Mouse (Mus musculus): ENCODE data around the gene Rin3. TPM values are rescaled to one million over a fixed set of nuclear protein-coding genes. Genes with fewer than 3 reads are reported as not detected.

Gene Rin3
- polyA plus RNA-seq, 1 experiment = 40.9 TPM

- DNase-seq = no peak
- 77% methylated on average over 6 of the region's 6 CpGs for WGBS
- Histone ChIP-seq H3K4me1 (ENCODE audit: control insufficient read depth, insufficient read depth, low read length) (peaks cover 21% of the 10 kb centered on the region), H3K4me3 (replicated peaks; ENCODE audit: extremely low read depth, low read depth, low read length) (no peak overlapping the region)
- TF ChIP-seq POLR2A (IDR thresholded peaks at IDR 0.05; ENCODE audit: borderline replicate concordance, extremely low read depth, low read depth, low read length) (no peak), CTCF (IDR thresholded peaks at IDR 0.05; ENCODE audit: insufficient read depth, low read length) (no peak)
Measured at GRCm38 (mm10) chr12:102340471-102340870, 57.6 kb downstream of the Rin3 start.

DNA sequence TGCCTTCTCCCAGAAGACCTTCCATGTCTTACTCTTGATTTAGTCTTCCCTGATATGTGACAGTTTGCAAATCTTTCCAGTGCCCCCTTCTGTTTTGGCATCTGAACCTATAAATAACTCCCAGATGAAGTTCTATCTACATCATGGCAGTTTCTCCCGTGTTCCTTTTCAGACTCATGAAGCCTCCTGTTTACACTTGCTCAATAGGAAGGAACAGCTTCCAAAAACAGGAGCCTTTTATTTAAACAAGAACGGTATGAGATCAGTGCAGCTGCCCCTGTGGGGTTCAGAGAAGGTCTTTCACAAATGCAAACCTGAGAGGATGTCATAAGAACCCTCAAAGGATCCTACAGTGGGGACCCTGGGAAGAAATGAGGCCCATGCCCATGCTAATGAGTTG lies 59.3 kb downstream of the Rin3 start:
- H3K4me1 ChIP-seq (ENCODE audit: control insufficient read depth, insufficient read depth, low read length) = peaks cover 21% of the 10 kb centered on the region
- no peak for DNase-seq
- 15% methylated on average over 2 of the region's 2 CpGs for WGBS
- no peak for TF ChIP-seq CTCF (IDR thresholded peaks at IDR 0.05; ENCODE audit: insufficient read depth, low read length)
- no peak for TF ChIP-seq POLR2A (IDR thresholded peaks at IDR 0.05; ENCODE audit: borderline replicate concordance, extremely low read depth, low read depth, low read length)
- no peak overlapping the region for H3K4me3 ChIP-seq (replicated peaks; ENCODE audit: extremely low read depth, low read depth, low read length)

GRCm38 (mm10) chr12:102342602-102343001 lies 59.8 kb downstream of the Rin3 start:
- Histone ChIP-seq H3K4me3 (replicated peaks; ENCODE audit: extremely low read depth, low read depth, low read length) (no peak overlapping the region), H3K4me1 (ENCODE audit: control insufficient read depth, insufficient read depth, low read length) (peaks cover 21% of the 10 kb centered on the region)
- no peak for DNase-seq
- TF ChIP-seq CTCF (IDR thresholded peaks at IDR 0.05; ENCODE audit: insufficient read depth, low read length) (no peak), POLR2A (IDR thresholded peaks at IDR 0.05; ENCODE audit: borderline replicate concordance, extremely low read depth, low read depth, low read length) (no peak)
- 52% methylated on average over 3 of the region's 3 CpGs for WGBS

DNA sequence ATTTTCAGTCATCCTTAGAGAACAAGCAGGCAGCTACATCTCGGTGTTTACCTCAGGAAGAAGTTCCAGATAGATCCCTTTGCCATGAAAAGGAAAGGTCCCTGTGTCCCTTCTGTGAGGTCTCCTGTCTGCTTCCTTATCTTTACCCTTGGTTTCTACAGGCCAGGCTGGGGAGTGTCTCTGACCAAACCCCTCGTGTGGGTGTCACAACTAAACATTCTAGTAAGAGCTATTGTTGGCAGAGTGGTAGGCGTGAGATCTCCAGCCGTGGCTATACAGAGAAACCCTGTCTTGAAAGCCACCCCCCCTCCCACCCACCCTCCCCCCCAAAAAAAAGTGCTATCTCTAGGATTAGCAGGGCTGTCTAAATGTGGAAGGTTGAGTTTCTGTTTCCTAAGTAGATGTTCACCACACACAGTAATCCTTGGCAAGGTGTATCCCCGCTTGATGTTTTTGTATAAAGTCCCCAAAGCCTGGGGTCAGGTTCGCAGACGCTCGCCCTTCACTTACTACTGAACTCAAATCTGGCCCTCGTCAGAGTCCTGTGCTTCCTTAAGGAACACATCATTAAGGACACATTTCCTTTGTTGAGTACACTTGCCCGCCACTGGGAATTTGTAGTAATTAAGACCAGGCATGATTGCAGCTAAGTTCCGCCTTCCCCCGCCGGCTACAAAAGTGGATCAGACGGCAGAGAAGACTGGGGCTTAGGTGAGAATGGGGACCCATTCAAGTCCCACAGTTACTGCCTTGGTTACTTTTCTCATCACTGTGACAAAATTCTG lies 62.4 kb downstream of the Rin3 start:
- no peak for DNase-seq
- WGBS = 48% methylated on average over 14 of the region's 14 CpGs
- TF ChIP-seq CTCF (IDR thresholded peaks at IDR 0.05; ENCODE audit: insufficient read depth, low read length) (no peak), POLR2A (IDR thresholded peaks at IDR 0.05; ENCODE audit: borderline replicate concordance, extremely low read depth, low read depth, low read length) (no peak)
- H3K4me1 ChIP-seq (ENCODE audit: control insufficient read depth, insufficient read depth, low read length) = peaks cover 18% of the 10 kb centered on the region
- no peak overlapping the region for H3K4me3 ChIP-seq (replicated peaks; ENCODE audit: extremely low read depth, low read depth, low read length)

- 56% methylated on average over 1 of the region's 1 CpGs for WGBS
- peak; percentile 56 for DNase-seq
- TF ChIP-seq CTCF (IDR thresholded peaks at IDR 0.05; ENCODE audit: insufficient read depth, low read length) (peak; percentile 50), POLR2A (IDR thresholded peaks at IDR 0.05; ENCODE audit: borderline replicate concordance, extremely low read depth, low read depth, low read length) (no peak)
Measured at GRCm38 (mm10) chr12:102346507-102346906, 63.7 kb downstream of the Rin3 start.

DNA sequence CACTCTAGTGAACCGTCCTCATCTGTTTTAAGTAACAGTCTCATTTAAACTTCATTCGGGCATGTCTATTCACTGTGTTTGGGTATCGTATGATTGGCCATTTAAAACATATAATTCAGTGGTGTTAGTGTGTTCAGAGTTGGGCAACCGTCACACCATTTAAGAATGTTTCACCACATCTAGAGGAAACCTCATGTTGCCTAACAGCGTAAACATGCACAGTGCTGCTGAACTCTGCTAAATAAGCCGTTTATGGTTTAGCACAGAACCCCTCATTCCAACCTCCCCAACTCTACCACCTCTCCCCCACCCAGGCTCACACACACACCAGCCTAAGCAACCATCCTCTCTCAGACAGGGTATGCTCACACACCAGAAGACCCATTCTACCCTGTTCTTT lies 65.6 kb downstream of the Rin3 start:
- DNase-seq = no peak
- peaks cover 2% of the 10 kb centered on the region; the same call in 1 of the 2 replicates for H3K4me1 ChIP-seq (ENCODE audit: control insufficient read depth, insufficient read depth, low read length)
- WGBS = 79% methylated on average over 6 of the region's 6 CpGs
- no peak overlapping the region for H3K4me3 ChIP-seq (replicated peaks; ENCODE audit: extremely low read depth, low read depth, low read length)
- TF ChIP-seq POLR2A (IDR thresholded peaks at IDR 0.05; ENCODE audit: borderline replicate concordance, extremely low read depth, low read depth, low read length) (no peak), CTCF (IDR thresholded peaks at IDR 0.05; ENCODE audit: insufficient read depth, low read length) (no peak)

More at GRCm38 (mm10) chr12:102346507-102346906, 63.7 kb downstream of the Rin3 start:
- Histone ChIP-seq H3K4me1 (ENCODE audit: control insufficient read depth, insufficient read depth, low read length) (peaks cover 15% of the 10 kb centered on the region), H3K4me3 (replicated peaks; ENCODE audit: extremely low read depth, low read depth, low read length) (no peak overlapping the region)

- DNase-seq = no peak
- Histone ChIP-seq H3K4me1 (ENCODE audit: control insufficient read depth, insufficient read depth, low read length) (no peaks in the 10 kb centered on the region), H3K4me3 (replicated peaks; ENCODE audit: extremely low read depth, low read depth, low read length) (no peak overlapping the region)
- WGBS = 89% methylated on average over 1 of the region's 1 CpGs
- no peak for TF ChIP-seq POLR2A (IDR thresholded peaks at IDR 0.05; ENCODE audit: borderline replicate concordance, extremely low read depth, low read depth, low read length)
- TF ChIP-seq CTCF (IDR thresholded peaks at IDR 0.05; ENCODE audit: insufficient read depth, low read length) = no peak
Measured at GRCm38 (mm10) chr12:102350997-102351396, 68.1 kb downstream of the Rin3 start.

GRCm38 (mm10) chr12:102354126-102354984 lies 71.5 kb downstream of the Rin3 start:
- 76% methylated on average over 10 of the region's 10 CpGs for WGBS
- DNase-seq = no peak
- TF ChIP-seq POLR2A (IDR thresholded peaks at IDR 0.05; ENCODE audit: borderline replicate concordance, extremely low read depth, low read depth, low read length) = no peak
- no peak for TF ChIP-seq CTCF (IDR thresholded peaks at IDR 0.05; ENCODE audit: insufficient read depth, low read length)
- no peak overlapping the region for H3K4me3 ChIP-seq (replicated peaks; ENCODE audit: extremely low read depth, low read depth, low read length)
- no peaks in the 10 kb centered on the region for H3K4me1 ChIP-seq (ENCODE audit: control insufficient read depth, insufficient read depth, low read length)

DNA sequence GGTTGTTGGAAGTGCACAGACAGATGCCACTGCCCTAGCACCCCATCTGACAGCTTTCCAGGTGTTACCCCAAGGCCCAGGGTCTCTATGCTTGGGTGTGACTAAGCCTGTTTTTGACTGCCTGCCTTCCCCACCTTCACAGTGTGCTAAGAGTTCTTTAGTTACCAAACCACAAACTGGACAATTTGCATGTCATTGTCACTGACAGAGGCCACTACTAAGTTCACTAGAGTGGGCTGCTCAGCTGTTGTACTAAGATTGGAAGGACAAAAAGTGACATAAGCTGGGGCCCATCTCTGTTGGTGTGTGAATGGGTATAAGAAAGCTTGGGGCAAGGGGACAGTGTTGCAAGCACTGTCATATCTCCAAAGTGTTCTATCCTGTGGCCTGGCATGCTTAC lies 72.9 kb downstream of the Rin3 start:
- no peak for DNase-seq
- H3K4me1 ChIP-seq (ENCODE audit: control insufficient read depth, insufficient read depth, low read length) = peaks cover 6% of the 10 kb centered on the region; the same call in 1 of the 2 replicates
- no peak overlapping the region for H3K4me3 ChIP-seq (replicated peaks; ENCODE audit: extremely low read depth, low read depth, low read length)
- TF ChIP-seq POLR2A (IDR thresholded peaks at IDR 0.05; ENCODE audit: borderline replicate concordance, extremely low read depth, low read depth, low read length) (no peak), CTCF (IDR thresholded peaks at IDR 0.05; ENCODE audit: insufficient read depth, low read length) (no peak)
